Mouse (Mus musculus): Measurements from ENCODE around the gene Tppp2.

DNA sequence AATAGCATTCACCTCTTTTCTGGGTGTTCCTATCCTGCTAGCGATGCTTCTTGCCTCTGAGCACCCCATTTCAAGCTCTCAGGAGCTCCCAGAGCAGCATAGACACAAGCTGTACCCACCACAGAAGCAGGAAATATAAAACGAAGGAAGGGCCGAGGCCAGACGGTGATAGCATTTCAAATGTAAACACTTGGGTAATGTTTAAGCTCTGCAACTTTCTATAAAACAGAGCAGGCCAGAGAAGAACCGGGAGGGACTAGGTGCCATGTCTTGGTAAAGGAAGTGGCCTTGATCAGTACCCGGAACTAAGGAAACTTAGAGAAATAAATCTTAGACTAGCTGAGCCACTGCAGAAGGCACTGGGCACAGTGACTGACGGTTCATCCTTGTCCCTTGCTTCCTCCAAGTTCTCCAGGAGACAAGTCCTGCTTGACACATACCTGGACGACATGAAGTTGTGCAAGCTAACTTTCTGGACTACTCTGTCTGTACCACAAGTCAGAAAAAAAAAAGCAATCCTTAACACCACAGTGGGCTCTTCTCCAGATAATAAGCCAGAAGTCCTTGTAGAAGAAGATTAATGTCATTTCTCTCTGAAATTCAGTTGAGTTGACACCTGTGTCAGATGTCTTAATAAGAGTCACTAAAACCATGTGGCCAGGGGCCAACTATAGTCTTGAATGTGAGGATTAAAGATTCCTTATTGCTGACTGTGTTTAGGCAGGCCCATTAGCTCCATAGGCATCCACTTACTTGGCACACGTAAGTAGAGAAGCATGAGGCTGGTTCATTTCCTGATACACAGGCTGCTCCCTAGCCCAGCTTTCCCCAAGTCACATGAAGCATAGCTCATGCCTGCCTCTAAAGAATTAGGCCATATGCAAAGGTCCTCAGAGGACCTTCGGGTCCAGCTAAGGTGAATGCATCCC, 14.1 kb downstream of the Tppp2 start:
- TF ChIP-seq CTCF (IDR thresholded peaks at IDR 0.05) = no peak
- TF ChIP-seq EP300 (IDR thresholded peaks at IDR 0.05; ENCODE audit: insufficient read depth, low read depth, low read length) = no peak

All from heart, adult 2 months (tissue).